In genomic region chr13:73468834-73469233, GRCm38 (mm10) we compare ENCODE assay signal across 10 mouse cellular contexts. TPM values are rescaled to one million over a fixed set of nuclear protein-coding genes. Genes with fewer than 3 reads are reported as not detected.
DNase-seq lines count a peak whose midpoint lies in the region; ATAC-seq and TF ChIP-seq lines count a peak whose summit lies in the region.
"Had no signal": no experiment of that assay in that cellular context is flagged by ENCODE, and none has a peak within 500 bp of the region (broad histone marks: within the 10 kb centered on the region; RNA-seq: fewer than 3 reads in every experiment).

No protein-coding gene starts in this region.

- H3K27me3 ChIP-seq in heart, embryonic 12.5 days (replicated peaks) = no peaks in the 10 kb centered on the region
- no peaks in the 10 kb centered on the region for H3K27me3 ChIP-seq in E14TG2a.4 (ENCODE audit: insufficient read depth, low read length)
- H3K27me3 ChIP-seq in forebrain, embryonic 14.5 days (replicated peaks; ENCODE audit: control insufficient read depth, insufficient read depth, low read length) = no peaks in the 10 kb centered on the region
- no peaks in the 10 kb centered on the region for H3K27me3 ChIP-seq in liver, embryonic 13.5 days

- no peak overlapping the region for H3K27ac ChIP-seq in heart, embryonic 12.5 days (ENCODE audit: poor library complexity, severe bottlenecking)
- H3K27ac ChIP-seq in forebrain, embryonic 14.5 days (ENCODE audit: low read depth, low read length) = no peak overlapping the region
- H3K27ac ChIP-seq in liver, embryonic 13.5 days = peak overlapping the region; percentile 99

- peak overlapping the region; percentile 68 for H3K4me3 ChIP-seq in heart, embryonic 12.5 days
- peak overlapping the region; percentile 91; the same call in 1 of the 2 replicates for H3K4me3 ChIP-seq in E14TG2a.4 (replicated peaks; ENCODE audit: low read length)
- H3K4me3 ChIP-seq in forebrain, embryonic 14.5 days (ENCODE audit: low read depth, low read length) = peak overlapping the region; percentile 91; the same call in 1 of the 2 replicates
- H3K4me3 ChIP-seq in liver, embryonic 13.5 days (replicated peaks) = peak overlapping the region; percentile 95

- intact Hi-C loops in heart, postnatal 10 days (cut with DNase I) = loop anchor here (5.0 kb wide), 1 partner anchor 37 kb away; no protein-coding TSS in a partner anchor
- intact Hi-C loops in left cerebral cortex, postnatal 25 days (cut with DNase I) = no loop called here

- no peak for TF ChIP-seq CTCF in E14TG2a.4 (conservative IDR thresholded peaks at IDR 0.05; ENCODE audit: low read length)

- peaks cover 26% of the 10 kb centered on the region for H3K4me1 ChIP-seq in heart, embryonic 12.5 days (replicated peaks)
- peaks cover 57% of the 10 kb centered on the region for H3K4me1 ChIP-seq in E14TG2a.4 (replicated peaks; ENCODE audit: low read depth, low read length)
- peaks cover 17% of the 10 kb centered on the region for H3K4me1 ChIP-seq in forebrain, embryonic 14.5 days (ENCODE audit: control insufficient read depth, insufficient read depth, low read length)
- H3K4me1 ChIP-seq in liver, embryonic 13.5 days (replicated peaks) = peaks cover 86% of the 10 kb centered on the region

- H3K4me2 ChIP-seq in heart, embryonic 12.5 days = peak overlapping the region; percentile 95
- peak overlapping the region; percentile 80 for H3K4me2 ChIP-seq in forebrain, embryonic 14.5 days (ENCODE audit: low read length)
- H3K4me2 ChIP-seq in liver, embryonic 13.5 days = peak overlapping the region; percentile 86

- no peaks in the 10 kb centered on the region for H3K9me3 ChIP-seq in heart, embryonic 12.5 days (replicated peaks)
- no peaks in the 10 kb centered on the region for H3K9me3 ChIP-seq in E14TG2a.4 (ENCODE audit: low read length)
- no peaks in the 10 kb centered on the region for H3K9me3 ChIP-seq in forebrain, embryonic 14.5 days (replicated peaks; ENCODE audit: control insufficient read depth, low read length)
- no peaks in the 10 kb centered on the region for H3K9me3 ChIP-seq in liver, embryonic 13.5 days (replicated peaks)

- WGBS in heart, embryonic 12.5 days = 80% methylated on average over 3 of the region's 3 CpGs
- 66% methylated on average over 3 of the region's 3 CpGs for WGBS in forebrain, embryonic 14.5 days
- 57% methylated on average over 3 of the region's 3 CpGs for WGBS in liver, embryonic 13.5 days (ENCODE audit: insufficient replicate concordance)

- no peak for DNase-seq in heart, postnatal 10 days
- DNase-seq in forebrain, embryonic 14.5 days (ENCODE audit: low spot score) = no peak
- no peak for DNase-seq in liver, embryonic 13.5 days
- DNase-seq in ovary, postnatal 36 days (ENCODE audit: low spot score) = no peak
- DNase-seq in kidney, postnatal 25 days = no peak
- DNase-seq in left cerebral cortex, postnatal 25 days (ENCODE audit: low spot score in 2 of 2) = no peak
- DNase-seq: adrenal gland, postnatal 36 days; layer of hippocampus, postnatal 36 days had no signal

- no peak for ATAC-seq in heart, embryonic 12.5 days (ENCODE audit: insufficient number of reproducible peaks, low FRiP score)
- ATAC-seq in forebrain, embryonic 14.5 days = no peak
- ATAC-seq in liver, embryonic 13.5 days (ENCODE audit: low read depth) = no peak

- H3K9ac ChIP-seq in heart, embryonic 12.5 days = peak overlapping the region; percentile 37; the same call in 1 of the 2 replicates
- peak overlapping the region; percentile 97; the same call in 1 of the 2 replicates for H3K9ac ChIP-seq in forebrain, embryonic 14.5 days (ENCODE audit: low read length)
- peak overlapping the region; percentile 99 for H3K9ac ChIP-seq in liver, embryonic 13.5 days

- H3K36me3 ChIP-seq in heart, embryonic 12.5 days = no peaks in the 10 kb centered on the region
- peaks cover 23% of the 10 kb centered on the region for H3K36me3 ChIP-seq in E14TG2a.4 (ENCODE audit: insufficient read depth, low read length)
- no peaks in the 10 kb centered on the region for H3K36me3 ChIP-seq in forebrain, embryonic 14.5 days (ENCODE audit: control insufficient read depth, insufficient read depth, low read length)
- H3K36me3 ChIP-seq in liver, embryonic 13.5 days = peaks cover 39% of the 10 kb centered on the region

RNA-seq across cellular contexts. Expression of gene Lpcat1, which starts 1.8 kb away (rescaled TPM):
- polyA plus RNA-seq in heart, embryonic 12.5 days (2016; fragmentation: Nextera tagmentation; extraction: Ambion mirVana) = 24.1 and 25.1 TPM in 2 replicates
- 10 to 100 TPM; 10.7 to 13.0 TPM for total RNA-seq in heart, postnatal 10 days (2021)
- 54.7 TPM in 2 replicates for polyA plus RNA-seq in forebrain, embryonic 14.5 days (2014; fragmentation: Nextera tagmentation; extraction: Ambion mirVana)
- polyA plus RNA-seq in liver, embryonic 13.5 days (2015; fragmentation: Nextera tagmentation; extraction: Ambion mirVana) = 77.9 and 83.7 TPM in 2 replicates
- total RNA-seq in left cerebral cortex, postnatal 25 days (2021) = 10 to 100 TPM; 43.0 to 43.9 TPM

Comparison
In these comparisons a context has a peak if more than half of its experiments do, and no peak if none do; other contexts are left out.
1. H3K9ac ChIP-seq: peak in every context shown above with its lines; median percentile 99 in liver, embryonic 13.5 days; 97 in forebrain, embryonic 14.5 days; 37 in heart, embryonic 12.5 days.